In genomic region chr11:98863028-98863750, GRCm38 (mm10) we compare ENCODE assay signal across 7 mouse cellular contexts. TPM values are rescaled to one million over a fixed set of nuclear protein-coding genes. Genes with fewer than 3 reads are reported as not detected.
DNase-seq lines count a peak whose midpoint lies in the region; ATAC-seq lines count a peak whose summit lies in the region.

Gene Wipf2, plus strand, starts transcription at chr11:98863638.

- H3K4me1 ChIP-seq in embryonic facial prominence, embryonic 10.5 days, result peaks cover 24% of the 10 kb centered on the region
- 0 out of 2 replicates have a peak, but pooled peaks cover 6% of the 10 kb centered on the region for H3K4me1 ChIP-seq in limb, embryonic 11.5 days (ENCODE audit: control insufficient read depth, insufficient read depth, low read length)
- peaks cover 10% of the 10 kb centered on the region for H3K4me1 ChIP-seq in midbrain, embryonic 14.5 days (ENCODE audit: control insufficient read depth, insufficient read depth, low read length)

- peak within 1 kb of the TSS; percentile 68 for H3K4me3 ChIP-seq in embryonic facial prominence, embryonic 10.5 days
- H3K4me3 ChIP-seq in limb, embryonic 11.5 days (ENCODE audit: low read depth, low read length), result peak within 1 kb of the TSS; percentile 44
- peak within 1 kb of the TSS; percentile 61 for H3K4me3 ChIP-seq in midbrain, embryonic 14.5 days (replicated peaks; ENCODE audit: low read depth, low read length)

- H3K27ac ChIP-seq in embryonic facial prominence, embryonic 10.5 days (replicated peaks), result peak within 1 kb of the TSS; percentile 96
- H3K27ac ChIP-seq in limb, embryonic 11.5 days (replicated peaks; ENCODE audit: low read depth, low read length), result peak within 1 kb of the TSS; percentile 78
- peak within 1 kb of the TSS; percentile 95 for H3K27ac ChIP-seq in midbrain, embryonic 14.5 days (replicated peaks; ENCODE audit: low read depth, low read length)

- peak; percentile 97 for DNase-seq in adrenal gland, postnatal 10 days
- DNase-seq in embryonic facial prominence, embryonic 10.5 days (ENCODE audit: low spot score), result peak; percentile 98
- DNase-seq in heart, adult 11 months, result peak; percentile 99
- peak; percentile 95 for DNase-seq in kidney, adult 18-20 months
- peak; percentile 96 for DNase-seq in limb, embryonic 11.5 days (ENCODE audit: low spot score)
- peak; percentile 99 for DNase-seq in midbrain, embryonic 14.5 days
- DNase-seq in spleen, adult 18-20 months, result peak; percentile 90 to 93

- peaks cover 24% of the 10 kb centered on the region for H3K36me3 ChIP-seq in embryonic facial prominence, embryonic 10.5 days (replicated peaks)
- peaks cover 9% of the 10 kb centered on the region; the same call in 1 of the 2 replicates for H3K36me3 ChIP-seq in limb, embryonic 11.5 days (ENCODE audit: control insufficient read depth, insufficient read depth, low read length)
- H3K36me3 ChIP-seq in midbrain, embryonic 14.5 days (ENCODE audit: control insufficient read depth, insufficient read depth, low read length), result peaks cover 5% of the 10 kb centered on the region; the same call in 1 of the 2 replicates

- peak within 1 kb of the TSS; percentile 70 for H3K4me2 ChIP-seq in limb, embryonic 11.5 days (ENCODE audit: low read depth, severe bottlenecking)
- H3K4me2 ChIP-seq in midbrain, embryonic 14.5 days (ENCODE audit: low read length), result peak within 1 kb of the TSS; percentile 73

- ATAC-seq in limb, embryonic 11.5 days (ENCODE audit: insufficient number of reproducible peaks, low FRiP score, low TSS enrichment, low read depth), result peak; percentile 88
- ATAC-seq in midbrain, embryonic 14.5 days (ENCODE audit: low FRiP score, low TSS enrichment), result peak; percentile 91

- 7% methylated on average over 38 of the region's 41 CpGs for WGBS in embryonic facial prominence, embryonic 10.5 days
- WGBS in limb, embryonic 11.5 days, result 8% methylated on average over 35 of the region's 41 CpGs
- 7% methylated on average over 41 of the region's 41 CpGs for WGBS in midbrain, embryonic 14.5 days

- peak within 1 kb of the TSS; percentile 59 for H3K9ac ChIP-seq in limb, embryonic 11.5 days (ENCODE audit: low read length)
- H3K9ac ChIP-seq in midbrain, embryonic 14.5 days (replicated peaks; ENCODE audit: low read length), result peak within 1 kb of the TSS; percentile 50

- H3K27me3 ChIP-seq in embryonic facial prominence, embryonic 10.5 days (replicated peaks; ENCODE audit: low read depth, poor library complexity, severe bottlenecking), result no peaks in the 10 kb centered on the region
- H3K27me3 ChIP-seq in limb, embryonic 11.5 days (ENCODE audit: control insufficient read depth, insufficient read depth, low read length), result no peaks in the 10 kb centered on the region
- H3K27me3 ChIP-seq in midbrain, embryonic 14.5 days (ENCODE audit: control insufficient read depth, insufficient read depth, low read length), result 0 out of 2 replicates have a peak, but pooled peaks cover 4% of the 10 kb centered on the region

- H3K9me3 ChIP-seq in embryonic facial prominence, embryonic 10.5 days, result no peaks in the 10 kb centered on the region
- no peaks in the 10 kb centered on the region for H3K9me3 ChIP-seq in limb, embryonic 11.5 days (ENCODE audit: control insufficient read depth, low read length)
- no peaks in the 10 kb centered on the region for H3K9me3 ChIP-seq in midbrain, embryonic 14.5 days (ENCODE audit: control insufficient read depth, low read length)

RNA-seq across cellular contexts. Expression of gene Wipf2, which starts in this region (rescaled TPM):
- 10 to 100 TPM; 13.3 to 15.4 TPM for total RNA-seq in adrenal gland, postnatal 10 days (2021)
- polyA plus RNA-seq in embryonic facial prominence, embryonic 10.5 days (2016; fragmentation: Nextera tagmentation; extraction: Ambion mirVana), result 5.0 and 5.4 TPM in 2 replicates
- polyA plus RNA-seq in limb, embryonic 11.5 days (2014; fragmentation: Nextera tagmentation; extraction: Ambion mirVana), result 6.3 and 7.4 TPM in 2 replicates
- polyA plus RNA-seq in midbrain, embryonic 14.5 days (2014; fragmentation: Nextera tagmentation; extraction: Ambion mirVana), result 5.4 and 6.1 TPM in 2 replicates

Comparison
In these comparisons a context has a peak if more than half of its experiments do, and no peak if none do; other contexts are left out.
1. Peak in every context shown above with its lines: DNase-seq, ATAC-seq, H3K4me3 ChIP-seq and H3K27ac ChIP-seq.